Mouse (Mus musculus) Patski (cell line): ENCODE data around the gene Fam198b. TPM values are rescaled to one million over a fixed set of nuclear protein-coding genes. Genes with fewer than 3 reads are reported as not detected.
A peak's percentile ranks its signal among the peaks of the same experiment; 100 is the strongest.

Experiments used
- ATAC-seq: fragments of 100-300 bp; one replicate; pipeline ENCODE4 v1.8.0; 2021
- CTCF ChIA-PET: fragments of 350-600 bp; sonication (Branson Sonifier 250); formaldehyde crosslinking; loops from one replicate; lab custom pipeline; 2022; ENCODE audit warnings: inconsistent platforms; lab: Charles Lee
- POLR2A ChIA-PET: fragments of 350-600 bp; sonication (Branson Sonifier 250); formaldehyde crosslinking; loops from one replicate; lab custom pipeline; 2022; ENCODE audit warnings: antibody characterized with exemption, inconsistent platforms; lab: Charles Lee
- DNase-seq: peaks from one replicate; pipeline ENCODE4 v3.0.0-alpha.2; 2011; ENCODE audit warnings: low read depth, low spot score
- H3K27me3 ChIP-seq: fragments of 371-371 bp; one replicate; pipeline ENCODE4 v1.5.1; 2021
- CTCF ChIP-seq: fragments of 100-300 bp; IDR thresholded peaks from one replicate; pipeline ENCODE4 v1.5.1; 2021
- in situ Hi-C: fragments of 300-500 bp; cut with MboI; formaldehyde crosslinking; loops from 3 replicates; pipeline ENCODE4 v1.11.1; 2018; ENCODE audit warnings: low pct_unique_long_range_greater_than_20kb, mixed read lengths
- polyA plus RNA-seq: library from polyadenylated mRNA; unstranded; gene quantifications from one replicate; pipeline ENCODE4 v1.2.3, GENCODE M21; 2021

Gene Fam198b
- polyA plus RNA-seq, 1 experiment from 2014 or later, result 16.7 TPM

GRCm38 (mm10) chr3:79897534-79898370 lies 13.4 kb downstream of the Fam198b start:
- in situ Hi-C loops, result no loop called here
- ChIA-PET POLR2A (interaction anchor here (0.8 to 1.8 kb wide), 2 partner anchors 13 to 151 kb away, joined by 3 to 7 read pairs; partner anchors contain the start of gene Fam198b), CTCF (interaction anchor here (1.0 to 3.6 kb wide), 10 partner anchors 9 to 146 kb away, joined by 3 to 21 read pairs (median 8); partner anchors contain the start of gene Fam198b)
- no peaks in the 10 kb centered on the region for H3K27me3 ChIP-seq
- DNase-seq (no peak), ATAC-seq (no peak)
- TF ChIP-seq CTCF, result no peak

DNA sequence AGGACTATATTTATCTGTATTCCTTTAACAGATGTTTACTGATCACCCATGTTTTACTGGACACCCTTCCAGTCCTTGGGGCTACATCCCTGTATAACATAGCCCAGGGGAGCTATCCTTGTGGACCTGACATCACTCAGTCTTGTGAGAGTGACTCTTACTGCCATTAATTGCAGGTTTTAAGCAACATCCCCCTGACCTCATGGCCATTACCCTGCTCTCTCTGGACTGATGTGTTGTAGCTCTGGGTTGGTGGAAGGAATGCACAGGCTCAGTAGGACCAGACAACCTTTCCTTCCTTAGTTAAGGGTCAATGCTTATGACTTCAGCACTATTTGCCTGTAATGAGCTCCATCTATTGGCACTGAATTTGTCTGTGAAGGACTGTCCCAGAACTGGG lies 14.2 kb downstream of the Fam198b start:
- peak; percentile 58 for ATAC-seq

GRCm38 (mm10) chr3:79899906-79900305 lies 15.6 kb downstream of the Fam198b start:
- H3K27me3 ChIP-seq, result no peaks in the 10 kb centered on the region
- ChIA-PET POLR2A (no interaction called here), CTCF (interaction anchor here (0.9 to 3.6 kb wide), 5 partner anchors 11 to 88 kb away, joined by 4 to 21 read pairs (median 7); partner anchors contain the start of gene Fam198b)
- no peak for ATAC-seq
- no peak for DNase-seq
- TF ChIP-seq CTCF, result no peak
- in situ Hi-C loops, result no loop called here

More for the DNA sequence above, 14.2 kb downstream of the Fam198b start:
- DNase-seq, result no peak
- no peak for TF ChIP-seq CTCF
- CTCF ChIA-PET, result interaction anchor here (0.8 to 3.6 kb wide), 7 partner anchors 12 to 145 kb away, joined by 3 to 21 read pairs (median 8); partner anchors contain the start of gene Fam198b
- H3K27me3 ChIP-seq, result no peaks in the 10 kb centered on the region
- POLR2A ChIA-PET, result interaction anchor here (1.8 kb wide), 1 partner anchor 14 kb away, joined by 7 read pairs; the partner anchor contains the start of gene Fam198b
- in situ Hi-C loops, result no loop called here

GRCm38 (mm10) chr3:79900502-79900901 lies 16.2 kb downstream of the Fam198b start:
- DNase-seq (no peak), ATAC-seq (no peak)
- H3K27me3 ChIP-seq, result no peaks in the 10 kb centered on the region
- POLR2A ChIA-PET, result no interaction called here
- CTCF ChIA-PET, result interaction anchor here (0.9 to 1.6 kb wide), 3 partner anchors 11 to 16 kb away, joined by 4 to 7 read pairs (median 6); partner anchors contain the start of gene Fam198b
- in situ Hi-C loops, result no loop called here
- no peak for TF ChIP-seq CTCF

DNA sequence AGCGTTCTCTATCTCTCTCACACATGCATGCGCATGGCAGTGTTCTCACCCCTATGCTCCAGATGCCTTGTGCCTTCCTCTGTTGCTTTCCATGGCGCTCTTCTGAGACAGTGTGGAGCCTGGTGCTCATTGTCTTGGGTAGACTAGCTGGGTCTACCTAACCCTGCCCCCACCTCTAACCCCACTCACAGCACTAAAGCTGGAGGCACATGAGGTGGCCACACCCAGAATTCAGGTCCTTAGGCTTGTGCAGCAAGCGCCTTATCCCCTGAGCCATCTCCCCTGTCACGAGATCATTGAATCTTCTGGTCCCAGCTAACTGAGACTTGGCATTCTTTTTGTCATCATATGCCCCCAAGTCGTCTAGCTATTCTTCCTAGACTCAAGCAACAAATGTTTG lies 17.0 kb downstream of the Fam198b start:
- ChIA-PET CTCF (interaction anchor here (0.7 to 1.6 kb wide), 5 partner anchors 10 to 79 kb away, joined by 4 to 7 read pairs (median 4); partner anchors contain the start of gene Fam198b), POLR2A (interaction anchor here (0.6 to 0.9 kb wide), 2 partner anchors 22 to 271 kb away, joined by 3 read pairs; no protein-coding TSS in a partner anchor)
- in situ Hi-C loops, result no loop called here
- no peak for DNase-seq
- no peak for TF ChIP-seq CTCF
- no peaks in the 10 kb centered on the region for H3K27me3 ChIP-seq
- no peak for ATAC-seq

GRCm38 (mm10) chr3:79901734-79902133 lies 17.4 kb downstream of the Fam198b start:
- no peak for DNase-seq
- no peak for TF ChIP-seq CTCF
- POLR2A ChIA-PET, result interaction anchor here (0.6 to 0.9 kb wide), 2 partner anchors 22 to 271 kb away, joined by 3 read pairs; no protein-coding TSS in a partner anchor
- no peaks in the 10 kb centered on the region for H3K27me3 ChIP-seq
- in situ Hi-C loops, result no loop called here
- CTCF ChIA-PET, result interaction anchor here (0.7 to 1.6 kb wide), 5 partner anchors 9 to 78 kb away, joined by 4 to 7 read pairs (median 4); partner anchors contain the start of gene Fam198b
- no peak for ATAC-seq

- no peaks in the 10 kb centered on the region for H3K27me3 ChIP-seq
- no peak for DNase-seq
- TF ChIP-seq CTCF, result no peak
- in situ Hi-C loops, result no loop called here
- ATAC-seq, result no peak
- CTCF ChIA-PET, result no interaction called here
- POLR2A ChIA-PET, result no interaction called here
These were observed 19.5 kb downstream of the Fam198b start for GRCm38 (mm10) chr3:79903803-79904202.

DNA sequence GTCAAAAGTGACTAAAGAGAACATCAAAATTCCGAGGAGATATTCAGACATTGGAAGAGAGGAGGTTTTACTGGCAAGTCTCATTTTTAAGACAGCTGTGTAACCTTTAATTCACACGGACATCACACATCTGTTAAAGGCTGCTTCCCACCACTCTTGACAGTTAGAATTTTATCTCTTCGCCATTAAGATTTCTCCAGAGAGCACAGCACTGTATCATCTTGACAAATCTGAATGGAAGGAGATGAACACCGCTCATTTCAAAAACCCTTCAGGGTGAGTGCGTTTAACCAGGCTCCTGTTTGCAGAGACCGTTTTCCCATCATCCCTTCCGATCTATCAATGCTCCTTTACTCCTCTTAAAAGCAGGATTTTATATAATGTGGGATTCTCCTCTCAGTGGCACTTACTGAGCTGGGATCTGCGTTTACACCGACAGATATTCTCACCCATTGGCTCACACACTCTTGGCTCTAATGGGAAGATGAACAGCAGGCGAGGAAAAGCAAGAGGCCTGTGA lies 20.0 kb downstream of the Fam198b start:
- ChIA-PET CTCF (interaction anchor here (1.2 to 1.8 kb wide), 4 partner anchors 13 to 158 kb away, joined by 3 to 6 read pairs (median 4); partner anchors contain the start of gene Fam198b), POLR2A (no interaction called here)
- no peak for TF ChIP-seq CTCF
- no peaks in the 10 kb centered on the region for H3K27me3 ChIP-seq
- DNase-seq, result no peak
- in situ Hi-C loops, result no loop called here
- ATAC-seq, result no peak

DNA sequence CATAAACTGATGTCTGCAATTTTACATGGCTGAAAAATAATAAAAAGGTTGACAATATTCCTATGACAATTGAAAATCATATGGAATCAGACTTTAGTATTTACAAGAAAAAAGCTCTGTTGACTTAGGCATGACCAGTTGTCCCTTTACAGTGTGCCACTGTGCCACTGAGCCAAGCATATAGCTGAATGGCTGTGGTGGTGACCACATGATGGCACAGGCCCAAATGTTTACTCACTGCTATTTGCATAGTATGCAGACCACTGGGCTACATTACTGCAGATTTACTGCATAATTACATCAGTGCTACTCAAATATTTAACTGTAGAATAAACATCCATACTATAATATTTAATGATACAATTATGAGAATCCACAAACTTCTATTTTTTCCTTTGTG lies 21.1 kb downstream of the Fam198b start:
- ATAC-seq (no peak), DNase-seq (no peak)
- POLR2A ChIA-PET, result interaction anchor here (1.2 kb wide), 1 partner anchor 149 kb away, joined by 4 read pairs; no protein-coding TSS in a partner anchor
- CTCF ChIA-PET, result interaction anchor here (1.1 to 1.8 kb wide), 5 partner anchors 14 to 157 kb away, joined by 3 to 6 read pairs (median 4); partner anchors contain the start of gene Fam198b
- no peaks in the 10 kb centered on the region for H3K27me3 ChIP-seq
- in situ Hi-C loops, result no loop called here
- no peak for TF ChIP-seq CTCF
